Mouse (Mus musculus) c-Kit-negative CD71-positive TER-119-positive erythroid progenitor cells, embryonic 14.5 days (primary cell): Measurements from ENCODE around the gene Dgkz.

ENCODE experiments used
- DNase-seq: peaks from one replicate; pipeline ENCODE4 v3.0.0-alpha.2; 2013; ENCODE audit warnings: low read depth, low spot score

Gene Dgkz

DNA sequence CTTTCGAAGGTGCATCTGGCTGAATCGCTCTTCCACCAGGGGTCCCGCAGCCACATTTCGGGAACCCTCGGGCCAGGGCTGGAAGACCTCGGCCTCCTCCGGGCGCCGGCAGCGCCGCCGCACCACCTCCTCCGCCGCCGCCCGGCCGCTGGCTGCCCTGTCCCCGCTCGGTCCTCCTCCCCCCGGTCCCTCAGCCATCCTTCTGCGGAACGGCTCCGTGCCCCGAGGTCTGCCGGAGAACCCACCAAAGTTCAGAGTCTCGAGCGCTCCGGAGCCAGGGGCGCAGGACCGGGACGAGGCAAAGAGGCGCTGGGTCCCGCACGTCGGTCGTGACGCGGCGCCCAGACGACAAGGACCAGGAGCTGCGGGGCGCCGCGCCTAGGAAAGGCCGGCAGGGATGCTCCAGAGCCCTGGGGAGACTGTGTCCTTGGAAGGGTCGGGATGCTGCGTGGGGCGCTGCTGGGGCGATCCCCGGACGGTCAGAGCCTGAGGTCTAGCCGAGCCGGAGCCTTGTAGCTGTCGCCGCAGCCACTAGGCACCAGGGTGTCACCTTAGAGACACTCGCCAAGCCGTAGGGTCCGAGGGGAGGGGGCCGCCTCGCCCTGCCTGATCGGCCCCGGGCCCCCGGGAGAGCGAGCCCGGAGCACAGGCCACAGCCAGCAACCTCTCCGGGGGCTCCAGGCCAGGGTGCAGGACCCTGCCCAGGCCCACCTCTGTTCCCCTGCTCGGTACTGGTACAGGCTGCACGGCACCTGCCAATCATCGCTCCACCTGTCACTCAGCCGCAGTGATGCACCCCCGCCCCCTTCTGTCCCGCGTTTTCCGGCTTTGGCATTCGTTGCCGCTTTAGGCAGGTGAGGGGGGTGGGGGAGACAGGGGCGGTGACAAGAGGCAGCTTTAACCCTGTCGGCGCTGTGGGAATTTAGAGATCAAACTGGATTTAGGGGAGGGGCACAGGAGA lies at the start of gene Dgkz:
Dgkz (minus strand) TSS at position 284 of the 961 bp plus-strand sequence.
- DNase-seq, result no peak

DNA sequence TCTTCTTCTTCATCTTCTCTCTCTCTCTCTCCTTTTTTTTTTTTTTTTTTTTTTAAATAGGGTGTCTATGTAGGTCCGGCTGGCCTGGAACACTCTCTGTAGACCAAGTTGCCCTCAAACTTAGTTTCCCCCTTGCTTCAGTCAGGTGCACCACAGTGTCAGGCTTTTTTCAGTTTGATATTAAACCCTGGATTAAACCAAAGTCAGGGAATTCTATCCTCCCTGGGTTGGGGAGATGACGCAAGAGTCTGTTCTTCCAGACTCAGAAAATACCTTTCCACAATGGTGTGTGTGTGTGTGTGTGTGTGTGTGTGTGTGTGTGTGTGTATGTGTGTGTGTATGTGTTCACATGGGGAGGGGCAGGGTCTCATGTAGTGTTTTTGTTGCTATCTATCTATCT lies 49.5 kb upstream of the Dgkz start:
- DNase-seq, result no peak

DNA sequence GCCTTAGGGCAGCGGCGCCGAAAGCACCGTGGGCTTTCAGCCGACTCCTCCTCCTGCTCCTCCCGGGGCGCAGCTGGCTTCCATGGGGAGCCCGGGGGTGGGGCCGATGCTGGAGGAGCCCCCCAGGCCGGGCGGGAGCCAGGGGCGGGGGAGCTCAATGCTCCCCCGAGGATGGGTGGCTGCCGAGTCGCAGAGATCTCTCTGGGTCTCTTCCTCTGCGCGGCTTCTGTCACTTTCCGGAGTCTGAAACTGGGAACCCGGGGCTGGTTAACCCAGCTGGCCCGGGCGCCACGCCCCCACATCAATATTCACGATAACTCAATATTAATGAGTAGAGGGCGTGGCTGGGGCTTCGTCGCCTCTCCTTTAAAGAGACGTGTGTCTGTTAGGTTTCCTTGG lies 48.6 kb upstream of the Dgkz start, which contains the start of gene Creb3l1:
Creb3l1 (minus strand) TSS at position 229 of the 399 bp plus-strand sequence.
- DNase-seq, result no peak

DNA sequence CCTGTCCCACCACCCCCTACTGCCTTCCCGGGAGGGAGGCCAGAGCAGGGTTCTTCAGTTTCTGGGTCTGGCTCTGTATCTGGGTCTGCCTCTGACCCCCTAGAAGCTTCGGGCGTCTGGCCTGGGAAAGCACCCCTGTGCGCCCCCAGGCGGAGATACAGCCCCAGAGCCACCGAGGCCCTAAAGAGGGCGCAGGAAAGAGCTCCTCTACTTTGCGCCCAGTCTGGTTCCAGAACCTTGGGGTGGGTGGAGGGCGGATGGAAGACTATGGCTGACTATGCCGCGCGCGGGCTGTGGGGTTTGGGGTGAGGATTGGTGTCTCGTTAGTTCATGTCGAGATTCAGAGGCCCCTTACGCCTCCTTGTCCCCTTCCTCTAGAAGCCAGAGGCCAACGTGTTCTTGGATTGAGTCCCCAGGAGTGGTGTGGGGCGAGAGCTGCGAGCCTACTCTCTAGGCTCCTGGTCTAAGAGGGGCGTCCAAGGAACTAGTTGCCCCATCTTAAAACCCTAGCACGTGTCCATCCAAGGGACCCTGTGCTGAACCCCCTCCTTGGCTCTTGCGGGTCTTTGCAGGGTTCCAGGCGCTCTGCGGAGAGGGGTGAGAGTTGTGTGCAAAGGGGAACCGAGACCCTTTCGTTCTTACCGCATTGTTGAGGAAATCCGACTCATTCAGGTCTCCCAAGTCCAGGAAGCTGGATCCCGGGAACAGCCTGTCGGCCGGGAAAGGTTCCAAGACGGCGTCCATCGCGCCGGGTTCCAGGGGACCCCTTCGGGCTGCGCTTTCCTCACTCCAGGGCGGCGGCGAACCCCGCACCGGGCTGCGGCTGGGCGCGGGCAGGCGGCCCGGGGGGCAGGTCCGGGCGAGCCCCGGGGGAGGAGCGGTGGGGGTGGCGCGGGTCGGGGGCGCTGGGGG lies 48.0 kb upstream of the Dgkz start:
- DNase-seq, result no peak

DNA sequence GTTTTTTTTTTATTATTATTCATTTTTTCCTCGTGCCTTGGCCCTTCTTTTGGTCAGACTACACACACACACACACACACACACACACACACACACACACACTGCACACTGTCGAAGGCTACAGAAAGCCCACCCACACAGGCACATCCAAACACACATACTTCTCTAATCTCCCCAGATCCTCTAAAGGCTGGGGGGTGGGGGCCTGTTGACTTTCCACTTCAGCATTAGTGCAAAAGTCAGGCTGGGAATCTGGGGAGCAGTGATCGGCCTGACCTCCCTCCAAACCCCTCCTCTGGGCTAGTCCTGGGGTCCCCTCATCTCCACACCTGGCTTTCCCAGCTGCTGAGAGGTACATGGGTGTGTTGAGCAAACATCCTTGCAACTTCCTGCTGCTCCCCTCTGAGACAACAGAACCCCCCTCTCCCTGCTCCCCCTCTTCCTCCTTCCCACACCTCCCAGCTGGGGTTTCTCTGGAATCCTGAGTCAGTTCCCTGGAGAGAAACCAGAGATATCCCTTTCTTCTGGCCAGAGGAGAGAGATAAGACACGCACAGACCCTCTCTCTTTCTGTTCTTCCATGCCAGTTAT lies 45.1 kb upstream of the Dgkz start:
- DNase-seq, result no peak

DNA sequence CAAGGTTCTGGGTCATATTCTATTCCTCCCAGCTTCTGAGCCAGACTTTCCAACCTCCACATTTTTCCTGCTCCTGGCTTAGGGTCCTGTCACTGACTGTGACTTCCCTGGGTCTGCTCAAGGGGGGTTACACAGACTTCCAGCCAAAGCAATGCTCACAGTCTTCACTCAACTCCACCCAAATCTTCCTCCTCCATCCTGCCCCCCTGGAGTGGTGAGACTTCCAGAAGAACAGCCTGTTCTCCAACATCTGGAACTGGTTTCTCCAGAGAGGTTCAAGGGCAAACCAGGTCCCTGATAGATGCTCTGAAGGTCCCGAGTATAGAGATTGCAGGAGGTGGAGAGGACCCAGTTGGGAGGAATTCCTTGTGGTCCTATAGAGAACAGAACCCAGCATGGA lies 41.8 kb upstream of the Dgkz start:
- no peak for DNase-seq

DNA sequence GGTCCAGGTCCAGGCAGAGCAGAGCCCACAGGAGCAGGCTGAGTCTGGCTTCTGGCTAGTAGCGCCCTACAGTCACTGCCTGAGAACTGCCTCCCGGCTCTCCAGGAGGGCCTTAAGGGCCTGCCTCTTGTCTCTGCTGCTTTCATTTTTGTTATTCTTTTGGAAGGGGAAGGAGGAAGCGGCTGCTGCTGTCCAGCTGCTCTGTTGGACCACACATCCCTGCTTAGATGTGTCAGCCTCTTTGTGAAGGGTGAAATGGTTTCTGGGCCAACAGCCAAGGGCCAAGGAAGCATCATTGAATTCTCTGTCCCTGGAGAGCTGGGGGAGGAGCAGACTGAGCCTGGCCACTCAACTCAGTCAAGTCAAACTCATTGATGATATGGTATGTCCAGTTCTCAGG lies 41.3 kb upstream of the Dgkz start:
- no peak for DNase-seq

DNA sequence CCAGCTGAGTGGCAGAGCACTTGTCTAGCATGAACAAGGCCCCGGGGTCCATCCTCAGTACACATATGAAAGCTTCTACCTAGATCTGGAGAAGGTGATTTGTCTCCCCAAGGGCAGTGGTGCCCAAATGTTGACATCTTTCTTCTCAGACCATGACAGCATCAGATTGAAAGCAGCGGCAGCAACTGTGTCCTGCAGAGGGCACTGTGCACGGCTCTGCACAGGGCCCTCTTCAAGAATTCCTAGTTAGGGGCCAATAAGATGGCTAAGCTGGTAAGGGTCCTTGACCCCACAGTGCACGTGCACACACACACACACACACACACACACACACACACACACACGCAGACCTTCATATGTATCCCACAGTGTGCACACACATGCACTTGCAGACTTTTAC lies 39.2 kb upstream of the Dgkz start:
- no peak for DNase-seq

DNA sequence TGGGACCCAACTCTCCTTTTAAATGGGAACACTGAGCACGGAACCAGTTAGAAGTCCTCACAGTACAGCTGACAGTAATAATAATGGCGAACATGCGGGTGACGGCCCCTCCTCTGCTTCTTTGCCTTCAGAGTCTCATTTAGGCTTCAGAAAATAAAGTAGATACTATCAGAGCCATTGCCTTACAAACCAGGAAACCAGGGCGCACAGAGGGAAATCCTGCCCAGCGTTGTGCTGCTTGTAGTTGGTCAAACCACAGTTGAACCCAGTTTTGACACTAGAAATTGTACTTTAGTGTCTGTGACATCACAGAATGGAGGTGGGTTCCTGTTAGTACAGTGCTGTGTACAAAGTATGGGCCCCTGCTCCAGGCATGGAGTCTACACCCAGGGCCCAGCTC lies 38.6 kb upstream of the Dgkz start:
- no peak for DNase-seq

DNA sequence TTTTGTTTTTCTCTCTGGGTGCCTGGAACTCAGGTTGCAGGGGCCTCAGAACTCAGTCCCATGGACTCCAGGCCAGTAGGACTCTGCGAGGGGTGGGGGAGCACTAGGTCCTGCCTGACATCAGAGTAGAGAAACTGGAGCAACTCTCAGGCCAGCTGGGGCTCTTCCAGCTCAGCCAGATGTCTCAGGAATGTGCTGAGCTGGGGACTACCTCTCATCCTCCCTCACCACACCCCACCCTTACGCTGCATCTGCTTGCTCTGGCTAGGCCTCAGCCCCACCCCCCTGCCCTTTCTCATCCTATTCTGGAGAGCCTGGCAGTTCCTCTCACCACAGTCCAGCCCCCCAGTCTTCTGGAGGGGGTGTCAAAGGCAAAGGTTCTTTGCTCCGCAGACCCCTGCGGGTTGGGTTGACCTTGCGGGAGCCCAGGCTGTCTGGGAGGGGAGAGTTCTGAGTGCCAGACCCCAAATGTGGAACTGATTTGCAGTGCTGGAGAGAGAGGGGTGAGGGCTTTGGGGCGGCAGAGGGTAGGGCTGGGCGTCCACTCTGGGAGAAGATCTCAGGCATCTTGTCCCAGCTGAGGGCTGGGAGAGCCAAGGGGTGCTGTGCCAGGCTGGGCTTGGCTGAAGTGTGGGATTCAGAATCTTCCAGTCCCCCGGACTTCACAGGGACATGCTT lies 37.2 kb upstream of the Dgkz start:
- no peak for DNase-seq

DNA sequence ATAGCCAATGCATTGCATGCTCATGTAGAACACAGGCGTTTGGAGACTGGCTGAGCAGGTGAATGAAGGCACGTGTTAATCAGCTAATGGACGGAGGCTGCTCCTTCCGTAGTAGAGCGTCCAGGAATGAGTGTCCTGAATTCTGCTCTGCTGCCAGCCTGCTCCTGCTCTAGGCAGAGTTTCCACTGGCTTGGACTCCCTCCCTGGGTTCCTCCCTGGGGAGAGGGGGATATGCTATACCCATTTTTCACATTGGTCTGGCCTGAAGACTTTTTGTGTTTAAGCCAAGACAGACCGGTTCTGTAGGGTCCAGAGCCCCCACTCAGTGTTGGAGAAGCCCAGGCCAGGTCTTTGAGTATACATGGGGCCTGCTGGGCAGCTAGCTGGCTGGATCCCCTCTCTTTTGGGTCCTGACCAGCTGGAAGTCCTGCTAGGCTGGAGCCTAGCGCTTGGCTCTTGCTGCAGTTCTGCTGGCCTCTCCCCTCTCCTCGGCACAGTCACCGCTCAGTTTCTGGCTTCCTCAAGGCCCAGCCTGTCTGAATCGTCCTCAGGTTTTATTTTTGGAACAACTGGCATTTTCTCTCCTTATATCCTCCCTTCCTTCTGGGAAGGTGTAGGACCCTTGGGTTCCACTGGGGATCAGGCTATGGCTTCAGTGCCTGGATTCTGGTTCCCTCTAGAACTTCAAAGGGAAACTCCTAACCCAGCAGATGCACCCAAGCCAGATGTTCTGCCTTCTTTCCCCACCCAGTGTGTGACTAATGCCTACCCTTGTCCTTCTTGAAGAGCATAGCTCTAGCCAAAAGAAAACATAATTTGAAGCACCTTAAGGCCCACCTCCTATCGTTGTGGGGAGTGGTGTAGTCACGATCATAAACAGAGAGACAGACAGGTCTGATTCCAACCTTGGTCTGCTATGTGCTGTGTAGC lies 36.0 kb upstream of the Dgkz start:
- DNase-seq, result no peak

DNA sequence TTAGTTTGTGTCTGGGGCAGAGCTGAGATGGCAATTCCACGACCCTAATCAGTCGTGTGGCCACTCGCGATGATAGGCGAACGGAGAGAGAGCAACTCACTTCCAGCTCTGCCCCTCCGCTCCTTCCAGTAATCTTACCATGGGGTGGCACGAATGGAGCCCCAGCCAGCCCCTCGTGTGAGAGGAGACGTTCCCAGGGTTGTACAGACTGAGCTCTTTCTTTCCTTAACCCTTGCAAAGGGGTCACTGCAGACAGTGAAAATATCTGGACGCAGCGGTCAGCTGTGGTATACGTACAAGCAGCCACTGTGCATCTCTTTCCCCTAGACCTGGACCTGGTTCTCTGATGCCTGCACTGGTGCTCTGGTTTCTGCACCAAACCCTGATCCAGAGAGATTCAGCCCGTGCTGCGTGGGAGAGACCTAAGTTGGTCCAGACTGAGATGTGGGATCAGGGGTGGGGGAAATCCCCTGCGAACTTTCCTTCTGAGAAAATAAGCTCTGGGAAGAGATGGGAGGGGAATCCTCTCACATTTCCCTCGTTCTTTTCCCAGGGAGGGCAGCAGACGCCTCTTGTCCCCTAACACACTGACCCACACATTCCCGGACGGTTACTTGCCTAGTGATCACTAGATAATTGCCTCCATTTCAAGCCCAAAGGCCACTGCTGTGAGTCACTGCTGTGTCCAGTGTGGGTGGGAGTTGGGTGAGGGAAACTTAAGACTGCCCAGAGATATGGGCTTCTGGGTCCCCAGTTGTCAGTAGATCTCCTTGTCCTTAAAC lies 33.1 kb upstream of the Dgkz start:
- no peak for DNase-seq

DNA sequence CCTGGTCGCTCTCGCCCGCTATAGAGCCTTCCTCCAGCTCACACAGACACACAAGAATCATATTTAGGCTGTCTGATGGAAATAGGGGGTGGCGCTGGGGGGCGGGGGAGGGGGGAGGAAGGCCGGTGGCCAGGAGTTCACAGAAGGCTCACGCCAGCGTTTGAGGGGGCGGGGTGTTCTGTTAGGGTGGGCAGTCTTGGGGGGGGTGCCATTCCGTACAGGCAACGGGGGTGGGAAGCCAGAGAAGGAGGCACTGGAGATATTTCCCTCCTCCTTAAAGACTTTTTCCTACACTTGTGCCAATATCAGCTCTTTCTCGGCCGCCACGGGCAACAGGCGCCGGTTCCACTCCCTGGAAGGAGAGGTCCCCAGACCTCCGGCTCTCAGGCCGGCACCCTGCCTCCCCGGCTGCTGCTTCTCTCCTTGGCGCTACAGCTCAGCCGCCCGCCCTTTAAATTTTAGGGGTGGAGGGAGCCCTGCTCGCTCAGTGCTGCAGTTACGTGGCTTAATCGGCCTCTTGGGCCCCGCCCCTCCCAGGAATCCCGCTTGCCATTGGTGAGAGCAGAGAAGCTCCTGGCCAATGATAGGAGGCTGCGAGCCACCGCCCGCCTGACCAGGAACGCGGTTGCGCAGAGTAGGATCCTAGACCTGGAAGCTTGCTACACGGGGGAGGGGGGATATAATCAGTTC lies 32.4 kb upstream of the Dgkz start:
- DNase-seq, result peak; percentile 77

DNA sequence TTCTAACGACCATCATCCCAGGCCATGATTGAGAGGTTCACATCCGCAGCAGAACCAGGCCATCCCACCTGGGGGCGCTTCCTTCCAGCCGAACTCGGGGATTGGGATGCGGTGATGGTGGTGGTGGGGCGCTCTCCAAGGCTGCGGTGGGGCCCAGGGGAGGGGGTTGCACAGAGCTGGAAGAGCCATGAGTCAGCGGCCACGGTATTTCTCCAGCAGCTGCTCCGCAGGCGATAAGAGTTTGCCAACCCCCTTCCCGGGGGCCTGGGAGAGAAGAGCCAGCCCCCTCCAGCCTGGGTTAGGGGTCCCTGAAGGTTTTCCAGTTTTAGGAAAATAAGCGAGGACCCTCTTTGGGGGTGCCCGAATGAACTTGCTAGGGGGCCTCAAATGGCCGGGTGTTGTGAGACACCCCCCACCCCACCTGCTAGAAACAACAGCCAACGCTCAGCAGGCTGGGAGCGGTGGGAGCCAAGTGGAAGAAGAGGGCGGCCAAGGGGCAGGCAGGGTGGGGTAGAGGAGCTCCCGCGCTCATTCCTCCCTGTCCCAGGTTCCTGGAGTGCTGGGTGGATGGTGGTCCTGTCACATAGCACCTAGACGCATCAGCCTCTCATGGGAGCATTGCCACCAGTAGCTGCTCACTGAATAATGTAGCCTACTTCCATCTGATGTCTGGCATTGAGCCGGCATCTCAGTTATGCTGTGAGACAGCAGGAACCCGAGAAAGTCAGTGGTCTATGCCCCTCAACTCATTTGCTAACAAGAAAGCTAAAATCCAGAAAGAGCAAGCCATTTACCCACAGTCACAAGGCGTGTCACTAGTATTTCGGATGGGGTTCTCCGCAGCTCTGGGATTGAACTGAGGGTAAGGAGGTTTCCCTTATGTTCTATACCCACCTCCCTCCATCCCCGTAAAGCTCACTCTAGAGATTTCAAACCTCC lies 31.6 kb upstream of the Dgkz start:
- DNase-seq, result no peak

DNA sequence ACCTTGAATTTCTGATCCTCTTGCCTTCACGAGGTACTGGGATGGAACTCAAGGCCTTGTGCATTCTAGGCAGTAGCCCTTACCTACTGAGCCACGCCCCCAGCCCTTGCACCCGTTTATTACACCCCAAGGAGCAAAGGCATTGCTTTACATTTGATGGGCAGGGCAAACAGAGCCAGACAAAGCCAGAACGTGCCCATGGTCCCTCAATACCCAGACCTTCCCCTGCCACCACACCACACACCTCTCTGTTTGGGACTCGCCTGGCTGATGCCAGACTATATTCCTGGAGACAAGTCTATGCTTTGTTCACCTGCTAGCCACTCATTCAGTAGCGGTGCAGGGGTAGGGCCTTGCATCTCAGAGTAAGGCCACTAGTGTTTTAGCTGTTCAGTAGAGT lies 30.8 kb upstream of the Dgkz start:
- DNase-seq, result no peak

DNA sequence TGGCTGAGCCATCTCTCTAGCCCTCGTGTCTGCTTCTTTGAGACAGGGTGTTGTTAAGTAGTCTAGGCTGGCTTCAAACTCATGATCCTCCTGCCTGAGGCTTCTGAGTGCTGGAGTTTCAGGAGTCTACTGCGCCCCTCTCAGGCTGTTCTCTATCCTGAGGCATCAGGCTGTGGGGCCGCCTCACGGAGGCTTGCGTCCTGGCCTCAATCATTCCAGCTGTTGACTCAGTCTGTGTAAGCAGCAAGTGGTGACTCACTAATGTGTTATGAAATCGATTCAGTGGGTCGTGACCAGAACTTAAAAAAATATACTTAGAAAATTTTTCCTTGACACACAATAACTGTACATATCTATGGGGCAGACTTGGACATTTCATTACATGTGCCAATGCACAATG lies 29.0 kb upstream of the Dgkz start:
- DNase-seq, result no peak

DNA sequence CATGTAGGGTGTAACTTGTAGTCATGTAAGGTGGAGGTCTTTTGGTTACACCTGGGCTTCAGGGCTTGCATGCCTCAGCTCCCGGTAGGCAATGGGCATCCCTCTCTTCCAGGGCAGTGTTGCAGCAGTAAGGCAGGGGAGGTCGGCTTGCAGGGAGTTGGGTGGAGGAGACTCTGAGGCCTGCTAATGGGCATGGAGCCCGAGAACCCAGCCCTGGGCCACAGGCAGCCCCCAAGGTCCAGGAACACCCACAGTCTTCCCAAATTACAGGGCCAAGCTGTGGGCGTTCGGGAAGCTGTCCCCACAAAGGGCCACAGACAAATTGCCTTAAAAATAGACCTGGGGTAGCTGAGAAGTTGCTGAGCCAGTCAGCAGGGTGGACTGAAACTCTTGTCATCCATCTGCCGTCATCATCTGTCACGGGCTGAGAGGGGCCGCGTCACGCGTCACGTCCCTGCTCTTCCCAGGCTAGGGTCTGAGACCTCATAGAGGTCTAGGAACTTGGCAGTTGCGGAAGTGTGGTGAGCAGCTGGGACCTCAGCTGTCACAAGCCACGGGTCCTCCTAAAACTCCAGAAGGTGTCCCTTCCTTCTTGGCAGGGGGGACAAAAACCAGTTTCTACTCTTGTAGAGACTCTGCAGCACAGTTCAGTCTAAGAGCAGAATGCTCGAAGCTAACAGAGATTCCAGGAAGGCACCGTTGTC lies 22.4 kb upstream of the Dgkz start:
- no peak for DNase-seq
